Mouse (Mus musculus) cerebellum, adult 2 months (tissue): ENCODE results near the gene Rnaset2b.
"Not testable (repeated sequence)": the region's sequence is repeated elsewhere in the genome, so short reads cannot be mapped to it uniquely, and the experiment has no call there.

ENCODE experiments used
- CTCF ChIP-seq: fragments of 200-500 bp; IDR thresholded peaks from 2 replicates; pipeline ENCODE4 v1.5.1; 2011; ENCODE audit warnings: low read depth, mild to moderate bottlenecking, control low read depth, low read length, moderate library complexity, borderline replicate concordance; ENCODE audit not compliant: insufficient read depth
- POLR2A ChIP-seq: fragments of 200-500 bp; IDR thresholded peaks from 2 replicates; pipeline ENCODE4 v1.6.1; 2011; ENCODE audit warnings: low read length, control low read depth, borderline replicate concordance; ENCODE audit not compliant: insufficient read depth

GRCm38 (mm10) chr17:6995504-6995903 is 25.1 kb downstream of the Rnaset2b start:
- TF ChIP-seq CTCF, POLR2A: not testable (repeated sequence)
